17 mouse cellular contexts compared by ENCODE assay signal in the genomic region with DNA sequence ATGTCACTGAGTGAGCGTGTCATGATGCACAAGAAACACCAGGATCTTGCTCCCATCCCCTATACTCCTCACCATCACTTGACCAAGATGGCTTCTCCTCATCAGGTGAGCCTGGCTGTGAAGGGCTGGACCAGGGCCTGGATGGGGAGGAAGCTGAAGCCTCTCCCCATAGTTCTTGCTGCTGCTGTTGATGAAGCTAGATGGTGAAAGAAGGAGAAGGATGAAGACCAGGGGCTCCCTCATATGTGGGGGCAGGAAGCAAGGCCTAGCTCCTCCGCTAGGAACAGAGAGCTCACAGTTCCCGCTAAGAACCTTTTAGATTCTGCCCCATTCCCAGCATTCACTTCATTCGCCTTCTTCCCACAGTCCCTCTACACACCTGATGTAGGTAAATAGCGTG. TPM values are rescaled to one million over a fixed set of nuclear protein-coding genes. Genes with fewer than 3 reads are reported as not detected.
"Had no signal": no experiment of that assay in that cellular context is flagged by ENCODE, and none has a peak within 500 bp of the region (broad histone marks: within the 10 kb centered on the region; RNA-seq: fewer than 3 reads in every experiment).

No protein-coding gene starts in this region.

- H3K36me3 ChIP-seq: limb, embryonic 10.5 days; limb, embryonic 13.5 days; liver, embryonic 12.5 days; liver, embryonic 15.5 days; lung, embryonic 15.5 days had no signal

- H3K4me2 ChIP-seq: limb, embryonic 13.5 days; liver, embryonic 12.5 days; liver, embryonic 15.5 days; lung, embryonic 15.5 days; midbrain, embryonic 11.5 days had no signal

- H3K27ac ChIP-seq: limb, embryonic 10.5 days; limb, embryonic 13.5 days; liver, embryonic 12.5 days; liver, embryonic 15.5 days; lung, embryonic 15.5 days had no signal

- H3K9me3 ChIP-seq: limb, embryonic 10.5 days; limb, embryonic 13.5 days; liver, embryonic 12.5 days; liver, embryonic 15.5 days; lung, embryonic 15.5 days had no signal

- H3K9ac ChIP-seq: limb, embryonic 13.5 days; liver, embryonic 12.5 days; liver, embryonic 15.5 days; lung, embryonic 15.5 days had no signal

- DNase-seq: kidney, postnatal 10 days; kidney, postnatal 36 days; liver; lung, adult 18-20 months; lung, postnatal 10 days; lung, postnatal 4 days; midbrain, embryonic 14.5 days; thymus, adult 18-20 months; thymus, postnatal 36 days had no signal

- H3K4me3 ChIP-seq: limb, embryonic 10.5 days; limb, embryonic 13.5 days; liver, embryonic 12.5 days; liver, embryonic 15.5 days; lung, embryonic 15.5 days had no signal

- ATAC-seq: liver, embryonic 12.5 days had no signal

RNA-seq across cellular contexts. Expression of a gene that starts 20.8 kb away (rescaled TPM):
- total RNA-seq: megakaryocyte progenitor cell, adult 5-6 weeks had no signal

RNA-seq across cellular contexts. Expression of a gene that starts 27.8 kb away (rescaled TPM):
- total RNA-seq: megakaryocyte-erythroid progenitor cell, adult 5-6 weeks had no signal
- polyA plus RNA-seq: liver, embryonic 12.5 days; liver, embryonic 15.5 days; midbrain, embryonic 14.5 days had no signal
